In genomic region chr11:68954408-68954807, GRCm38 (mm10) we compare ENCODE assay signal across 8 mouse cellular contexts. TPM values are rescaled to one million over a fixed set of nuclear protein-coding genes. Genes with fewer than 3 reads are reported as not detected.
A peak's percentile ranks its signal among the peaks of the same experiment; 100 is the strongest.
DNase-seq lines count a peak whose midpoint lies in the region; ATAC-seq and TF ChIP-seq lines count a peak whose summit lies in the region.

No protein-coding gene starts in this region.

- peak; percentile 93 for DNase-seq in heart, adult 11 months
- DNase-seq in heart, adult 9 months (ENCODE audit: low spot score in 2 of 2): no peak
- DNase-seq in ES-E14 (ENCODE audit: low read depth, low spot score): no peak
- DNase-seq in midbrain, embryonic 10.5 days (ENCODE audit: low spot score): peak; percentile 35
- no peak for DNase-seq in left cerebral cortex, adult 18-20 months (ENCODE audit: low spot score in 2 of 2)

- H3K9me3 ChIP-seq in ES-E14 (ENCODE audit: control insufficient read depth, insufficient read depth, low read depth, low read length): no peaks in the 10 kb centered on the region
- no peaks in the 10 kb centered on the region for H3K9me3 ChIP-seq in midbrain, embryonic 10.5 days (replicated peaks)

- H3K4me3 ChIP-seq in ES-E14 (ENCODE audit: insufficient read depth in 1 of 2, low read depth in 1 of 2, low read length in 2 of 2, poor library complexity in 1 of 2, severe bottlenecking in 1 of 2): peak overlapping the region; percentile 58 to 73
- H3K4me3 ChIP-seq in midbrain, embryonic 10.5 days: peak overlapping the region; percentile 56

- H3K36me3 ChIP-seq in ES-E14 (ENCODE audit: control insufficient read depth, insufficient read depth, low read length, poor library complexity, severe bottlenecking): peaks cover 2% of the 10 kb centered on the region; the same call in 1 of the 2 replicates
- no peaks in the 10 kb centered on the region for H3K36me3 ChIP-seq in midbrain, embryonic 10.5 days

- H3K9ac ChIP-seq in ES-E14 (ENCODE audit: insufficient read depth, low read depth, low read length, poor library complexity, severe bottlenecking): peak overlapping the region; percentile 52

- in situ Hi-C loops in ES-E14 (cut with MboI; ENCODE audit: low sequenced_read_pairs in 2 of 2, unreplicated experiment in 2 of 2): no loop called here

- 0 out of 4 replicates have a peak, but pooled peaks have one; percentile 12 to 22 for ATAC-seq in hematopoietic stem cell, adult 5-6 weeks (replicated peaks in 1 of 2; ENCODE audit: insufficient read depth in 1 of 2, low FRiP score in 2 of 2, low TSS enrichment in 1 of 2, low read depth in 1 of 2, poor library complexity in 2 of 2, severe bottlenecking in 2 of 2)
- ATAC-seq in activated CD4-positive, CD25-positive, alpha-beta regulatory T cell, adult 4 months: no peak
- ATAC-seq in cerebellum, adult (ENCODE audit: insufficient number of reproducible peaks, low FRiP score, low TSS enrichment): no peak

- H3K4me1 ChIP-seq in ES-E14 (ENCODE audit: control insufficient read depth in 2 of 2, insufficient read depth in 2 of 2, low read length in 2 of 2, poor library complexity in 1 of 2): peaks cover 3 to 17% of the 10 kb centered on the region in 2 experiments; a peak in 3 of 4 replicates
- peaks cover 32% of the 10 kb centered on the region for H3K4me1 ChIP-seq in midbrain, embryonic 10.5 days

- H3K27me3 ChIP-seq in midbrain, embryonic 10.5 days (ENCODE audit: low read depth, poor library complexity, severe bottlenecking): peaks cover 74% of the 10 kb centered on the region

- WGBS in midbrain, embryonic 10.5 days: under 1% methylated on average over 17 of the region's 17 CpGs

- no peak overlapping the region for H3K27ac ChIP-seq in ES-E14 (ENCODE audit: insufficient read depth, low read depth, low read length, poor library complexity, severe bottlenecking)
- H3K27ac ChIP-seq in midbrain, embryonic 10.5 days (replicated peaks): peak overlapping the region; percentile 77

TF ChIP-seq in ES-E14, 5 proteins besides CTCF, POLR2A, EP300 and RAD21:
- no peak for TF ChIP-seq ZC3H11A (IDR thresholded peaks at IDR 0.05; ENCODE audit: borderline replicate concordance, low read depth, low read length)

RNA-seq across cellular contexts. Expression of gene Arhgef15, which starts 2.9 kb away (rescaled TPM):
- 2.5 and 3.1 TPM in 2 replicates for total RNA-seq in ES-E14 (2012; rRNA removed)
- 0.81 and 1.8 TPM in 2 replicates for total RNA-seq in hematopoietic stem cell, adult 5-6 weeks (2017)
- polyA plus RNA-seq in midbrain, embryonic 10.5 days (2016; fragmentation: Nextera tagmentation; extraction: Ambion mirVana): 6.4 and 6.6 TPM in 2 replicates
- under 1 TPM; 0.10 to 0.28 TPM for polyA plus RNA-seq in activated CD4-positive, CD25-positive, alpha-beta regulatory T cell, adult 4 months (2017; shearing (Covaris generic))
- total RNA-seq in left cerebral cortex, adult 18-20 months (2021): 10 to 100 TPM; 20.4 to 24.0 TPM

RNA-seq across cellular contexts. Expression of gene Slc25a35, which starts 13.5 kb away (rescaled TPM):
- total RNA-seq in ES-E14 (2012; rRNA removed): 2.7 and 3.3 TPM in 2 replicates
- 2.3 and 2.4 TPM in 2 replicates for total RNA-seq in hematopoietic stem cell, adult 5-6 weeks (2017)
- 2.0 and 2.1 TPM in 2 replicates for polyA plus RNA-seq in midbrain, embryonic 10.5 days (2016; fragmentation: Nextera tagmentation; extraction: Ambion mirVana)
- polyA plus RNA-seq in activated CD4-positive, CD25-positive, alpha-beta regulatory T cell, adult 4 months (2017; shearing (Covaris generic)): 1 to 10 TPM; 7.2 to 7.6 TPM
- 1 to 10 TPM; 5.6 to 6.7 TPM for total RNA-seq in left cerebral cortex, adult 18-20 months (2021)

RNA-seq across cellular contexts. Expression of gene Rangrf, which starts 20.6 kb away (rescaled TPM):
- total RNA-seq in ES-E14 (2012; rRNA removed): 90.7 and 107 TPM in 2 replicates
- 40.1 and 44.5 TPM in 2 replicates for total RNA-seq in hematopoietic stem cell, adult 5-6 weeks (2017)
- 68.4 and 84.6 TPM in 2 replicates for polyA plus RNA-seq in midbrain, embryonic 10.5 days (2016; fragmentation: Nextera tagmentation; extraction: Ambion mirVana)
- 10 to 100 TPM; 42.2 to 48.3 TPM for polyA plus RNA-seq in activated CD4-positive, CD25-positive, alpha-beta regulatory T cell, adult 4 months (2017; shearing (Covaris generic))
- total RNA-seq in left cerebral cortex, adult 18-20 months (2021): 10 to 100 TPM; 17.8 to 18.2 TPM

RNA-seq across cellular contexts. Expression of gene Odf4, which starts 27.5 kb away (rescaled TPM):
- total RNA-seq in ES-E14 (2012; rRNA removed): not detected in 2 replicates
- total RNA-seq in hematopoietic stem cell, adult 5-6 weeks (2017): not detected in 2 replicates
- polyA plus RNA-seq in midbrain, embryonic 10.5 days (2016; fragmentation: Nextera tagmentation; extraction: Ambion mirVana): not detected in 2 replicates
- polyA plus RNA-seq in activated CD4-positive, CD25-positive, alpha-beta regulatory T cell, adult 4 months (2017; shearing (Covaris generic)): not detected
- total RNA-seq in left cerebral cortex, adult 18-20 months (2021): not detected

RNA-seq across cellular contexts. Expression of gene Rpl26, which starts 53.0 kb away (rescaled TPM):
- 2,753 and 2,889 TPM in 2 replicates for total RNA-seq in ES-E14 (2012; rRNA removed)
- total RNA-seq in hematopoietic stem cell, adult 5-6 weeks (2017): 6,451 and 7,582 TPM in 2 replicates
- 856 and 1,017 TPM in 2 replicates for polyA plus RNA-seq in midbrain, embryonic 10.5 days (2016; fragmentation: Nextera tagmentation; extraction: Ambion mirVana)
- polyA plus RNA-seq in activated CD4-positive, CD25-positive, alpha-beta regulatory T cell, adult 4 months (2017; shearing (Covaris generic)): 1,000 to 10,000 TPM; 2,145 to 2,203 TPM
- 100 to 1,000 TPM; 894 to 903 TPM for total RNA-seq in left cerebral cortex, adult 18-20 months (2021)

Comparison
In these comparisons a context has a peak if more than half of its experiments do, and no peak if none do; other contexts are left out.
1. DNase-seq: peak in heart, adult 11 months (single experiment) and midbrain, embryonic 10.5 days (single experiment); none in heart, adult 9 months (0 of 2), ES-E14 (single experiment) and left cerebral cortex, adult 18-20 months (0 of 2).
2. ATAC-seq: peak in hematopoietic stem cell, adult 5-6 weeks (2 of 2); none in activated CD4-positive, CD25-positive, alpha-beta regulatory T cell, adult 4 months (single experiment) and cerebellum, adult (single experiment).